Mouse (Mus musculus): ENCODE data around the gene Ttc25.
"Not testable (repeated sequence)": the region's sequence is repeated elsewhere in the genome, so short reads cannot be mapped to it uniquely, and the experiment has no call there.

The Ttc25 gene

GRCm38 (mm10) chr11:100604321-100605005 lies 59.1 kb downstream of the Ttc25 start:
- DNase-seq (ENCODE audit: low spot score) = no peak

GRCm38 (mm10) chr11:100605451-100605850 lies 60.0 kb downstream of the Ttc25 start:
- DNase-seq (ENCODE audit: low spot score) = no peak

GRCm38 (mm10) chr11:100607121-100607520 lies 61.7 kb downstream of the Ttc25 start:
- DNase-seq (ENCODE audit: low spot score) = no peak

GRCm38 (mm10) chr11:100608796-100609195 lies 63.4 kb downstream of the Ttc25 start:
- DNase-seq (ENCODE audit: low spot score) = no peak

GRCm38 (mm10) chr11:100609355-100609996 lies 64.1 kb downstream of the Ttc25 start:
- DNase-seq (ENCODE audit: low spot score) = no peak

GRCm38 (mm10) chr11:100609997-100610680 lies 64.7 kb downstream of the Ttc25 start:
- no peak for DNase-seq (ENCODE audit: low spot score)

GRCm38 (mm10) chr11:100611627-100612026 lies 66.2 kb downstream of the Ttc25 start:
- DNase-seq (ENCODE audit: low spot score) = no peak

- no peak for DNase-seq (ENCODE audit: low spot score)
Measured at GRCm38 (mm10) chr11:100613241-100613640, 67.8 kb downstream of the Ttc25 start.

GRCm38 (mm10) chr11:100616332-100616731 lies 70.9 kb downstream of the Ttc25 start:
- DNase-seq (ENCODE audit: low spot score) = no peak

- not testable (repeated sequence) for DNase-seq (ENCODE audit: low spot score)
Measured at GRCm38 (mm10) chr11:100616836-100617235, 71.4 kb downstream of the Ttc25 start.

- DNase-seq (ENCODE audit: low spot score) = no peak
Measured at GRCm38 (mm10) chr11:100617480-100617879, 72.1 kb downstream of the Ttc25 start.

GRCm38 (mm10) chr11:100618761-100619484 lies 73.5 kb downstream of the Ttc25 start, which contains the start of gene Nkiras2:
TSS of gene Nkiras2 (plus strand) at chr11:100619244.
- peak; percentile 32 for DNase-seq (ENCODE audit: low spot score)

GRCm38 (mm10) chr11:100619485-100619975 lies 74.1 kb downstream of the Ttc25 start:
- DNase-seq (ENCODE audit: low spot score) = peak; percentile 93

GRCm38 (mm10) chr11:100619982-100620381 lies 74.6 kb downstream of the Ttc25 start, which contains the start of gene Dnajc7:
TSS of gene Dnajc7 (minus strand) at chr11:100620168.
- DNase-seq (ENCODE audit: low spot score) = no peak

All from ovary, postnatal 14 days (tissue).